Mouse (Mus musculus) A20 (cell line): ENCODE results near the gene Rnh1.

Experiments
- DNase-seq: peaks from one replicate; pipeline ENCODE4 v3.0.0-alpha.2; 2011; ENCODE audit warnings: low read depth, low spot score

Gene Rnh1

GRCm38 (mm10) chr7:141205504-141205903 lies 32.8 kb upstream of the Rnh1 start:
- DNase-seq, result no peak

DNA sequence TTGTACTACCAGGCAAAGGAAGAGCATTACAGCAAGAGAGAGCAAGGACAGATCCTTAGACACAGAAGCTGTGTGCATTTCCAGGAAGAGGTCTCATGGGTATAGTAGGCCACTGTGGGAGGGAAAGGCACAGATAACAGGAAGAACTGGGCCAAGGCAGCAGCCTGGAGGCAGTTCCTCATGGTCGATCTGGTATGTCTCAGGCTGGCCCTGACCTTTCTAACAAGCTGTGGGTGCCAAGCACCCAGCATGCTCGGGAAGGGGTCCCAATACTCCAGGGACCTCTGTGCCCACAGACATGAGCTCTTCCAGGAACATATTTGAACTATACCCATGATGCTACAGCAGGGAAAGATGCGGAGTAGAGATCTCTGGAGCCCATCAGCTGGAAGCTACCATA lies 31.9 kb upstream of the Rnh1 start:
- DNase-seq, result no peak

DNA sequence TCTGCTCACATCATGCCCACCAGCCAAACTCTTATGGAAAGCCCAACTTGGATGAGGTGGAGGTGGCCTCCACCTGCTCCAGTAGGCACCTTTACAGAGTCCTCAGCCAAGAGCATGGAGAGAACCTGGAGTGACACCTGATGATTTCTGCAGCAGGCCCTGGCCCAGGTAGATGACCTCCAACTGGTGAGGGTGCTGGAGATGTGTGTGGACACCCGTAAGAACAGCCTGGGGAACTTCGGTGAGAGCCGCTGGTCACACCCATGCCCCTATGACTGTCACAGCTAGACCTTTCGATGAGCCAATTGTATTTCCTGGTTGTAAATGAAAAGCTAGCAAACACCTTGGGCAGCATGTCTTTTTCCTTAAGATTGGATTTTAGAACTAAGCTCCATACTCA lies 25.5 kb upstream of the Rnh1 start:
- DNase-seq, result no peak

DNA sequence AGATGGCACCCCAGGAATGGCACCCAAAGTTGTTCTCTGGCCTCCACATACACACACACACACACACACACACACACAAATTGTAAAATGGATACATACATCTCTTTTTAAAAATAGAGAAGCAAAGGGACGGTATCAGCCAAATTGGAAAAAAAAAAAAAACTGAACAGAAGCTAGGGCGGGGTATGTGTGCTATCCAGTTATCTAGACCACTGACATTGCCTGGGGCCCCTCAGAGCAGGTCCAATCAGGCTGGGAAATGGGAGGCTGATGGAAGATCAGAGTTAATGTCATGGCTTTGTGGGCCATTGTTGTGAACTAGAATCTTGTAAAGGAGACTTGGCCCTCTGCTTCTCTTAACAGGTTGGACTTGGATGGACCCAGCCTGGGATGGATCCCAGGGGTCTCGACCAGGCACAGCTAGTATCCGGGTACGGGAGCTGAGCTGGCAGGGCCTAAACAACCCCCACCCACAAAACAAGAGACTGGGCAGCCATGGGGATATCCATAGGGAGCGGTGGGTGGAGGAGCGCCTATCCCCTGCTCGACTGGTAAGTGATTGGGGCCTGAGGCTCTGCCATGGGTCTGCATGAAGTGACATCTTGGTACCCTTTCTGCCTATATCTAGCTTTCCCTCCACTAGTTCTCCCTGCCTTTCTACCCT lies 24.1 kb upstream of the Rnh1 start:
- no peak for DNase-seq

- no peak for DNase-seq
Measured at GRCm38 (mm10) chr7:141195754-141196153, 23.1 kb upstream of the Rnh1 start.

DNA sequence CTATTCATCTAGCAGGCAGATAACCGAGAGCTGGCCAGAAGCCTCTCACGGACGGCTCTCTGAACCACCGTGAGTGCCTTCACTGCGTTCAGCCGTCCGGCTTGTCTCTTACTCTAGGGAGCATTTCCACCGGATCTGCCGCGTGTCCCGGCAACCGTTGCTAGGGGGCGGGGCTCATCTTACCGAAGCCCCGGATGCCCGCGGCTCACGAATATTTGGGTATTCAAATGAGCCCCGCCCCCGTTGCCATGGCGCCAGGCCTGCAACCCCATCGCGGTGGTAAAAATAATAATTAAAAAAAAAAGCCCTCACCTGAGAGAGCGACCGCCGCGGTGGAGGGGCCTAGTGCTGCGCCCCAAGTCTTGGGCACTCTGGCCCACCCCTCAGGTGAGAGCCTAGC lies 22.2 kb upstream of the Rnh1 start:
- DNase-seq, result peak; percentile 98

- DNase-seq, result no peak
Measured at GRCm38 (mm10) chr7:141194409-141194808, 21.8 kb upstream of the Rnh1 start.

DNA sequence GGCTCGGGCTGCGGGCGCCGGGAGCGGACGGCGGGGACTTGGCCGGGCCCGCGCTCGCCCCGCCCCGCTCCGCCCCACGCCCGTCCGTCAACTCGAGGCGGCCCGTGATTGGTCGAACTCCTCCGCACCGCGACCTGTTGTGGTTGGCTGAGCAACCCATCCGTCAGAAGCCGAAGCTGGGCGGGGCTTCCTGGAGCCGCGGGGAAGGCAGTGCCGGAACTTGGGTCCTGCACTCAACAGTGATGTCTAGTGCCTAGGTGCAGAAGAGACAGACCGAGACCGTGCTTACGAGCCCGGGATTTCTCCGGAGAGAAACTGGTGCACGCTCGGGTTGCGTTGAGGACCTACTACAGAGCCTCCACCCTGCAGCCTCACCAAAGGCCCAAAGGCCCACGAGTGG lies 21.3 kb upstream of the Rnh1 start, which contains the start of the genes Hras and Lrrc56:
Gene Hras (minus strand): TSS at position 58 of the 400 bp plus-strand sequence.
Gene Lrrc56 (plus strand): TSS at position 210 of the 400 bp plus-strand sequence.
- peak; percentile 99 for DNase-seq

GRCm38 (mm10) chr7:141193348-141193856 lies 20.7 kb upstream of the Rnh1 start:
- peak; percentile 69 for DNase-seq

DNA sequence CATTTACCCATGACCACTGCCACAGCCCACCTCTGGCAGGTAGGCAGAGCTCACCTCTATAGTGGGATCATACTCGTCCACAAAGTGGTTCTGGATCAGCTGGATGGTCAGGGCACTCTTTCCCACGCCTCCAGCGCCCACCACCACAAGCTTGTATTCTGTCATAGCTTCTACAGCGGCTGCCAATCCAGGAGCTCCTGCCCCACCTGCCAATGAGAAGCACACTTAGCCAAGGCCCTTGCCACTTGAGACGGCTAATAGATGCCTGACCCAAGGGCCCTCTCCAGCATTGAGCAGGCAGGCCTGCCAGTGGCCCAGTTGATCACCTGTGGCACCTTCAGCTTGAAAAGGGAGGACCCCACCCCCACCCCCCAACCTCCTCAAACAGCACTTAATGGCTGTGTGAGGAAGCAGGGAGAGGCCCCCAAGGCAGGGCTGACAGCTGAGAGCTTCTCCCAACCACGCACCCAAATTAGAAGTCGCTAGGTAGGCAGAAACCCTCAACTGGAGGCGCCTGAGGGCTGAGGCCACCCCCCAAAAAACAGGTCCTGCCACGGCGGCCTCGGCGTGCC lies 20.2 kb upstream of the Rnh1 start:
- DNase-seq, result no peak

DNA sequence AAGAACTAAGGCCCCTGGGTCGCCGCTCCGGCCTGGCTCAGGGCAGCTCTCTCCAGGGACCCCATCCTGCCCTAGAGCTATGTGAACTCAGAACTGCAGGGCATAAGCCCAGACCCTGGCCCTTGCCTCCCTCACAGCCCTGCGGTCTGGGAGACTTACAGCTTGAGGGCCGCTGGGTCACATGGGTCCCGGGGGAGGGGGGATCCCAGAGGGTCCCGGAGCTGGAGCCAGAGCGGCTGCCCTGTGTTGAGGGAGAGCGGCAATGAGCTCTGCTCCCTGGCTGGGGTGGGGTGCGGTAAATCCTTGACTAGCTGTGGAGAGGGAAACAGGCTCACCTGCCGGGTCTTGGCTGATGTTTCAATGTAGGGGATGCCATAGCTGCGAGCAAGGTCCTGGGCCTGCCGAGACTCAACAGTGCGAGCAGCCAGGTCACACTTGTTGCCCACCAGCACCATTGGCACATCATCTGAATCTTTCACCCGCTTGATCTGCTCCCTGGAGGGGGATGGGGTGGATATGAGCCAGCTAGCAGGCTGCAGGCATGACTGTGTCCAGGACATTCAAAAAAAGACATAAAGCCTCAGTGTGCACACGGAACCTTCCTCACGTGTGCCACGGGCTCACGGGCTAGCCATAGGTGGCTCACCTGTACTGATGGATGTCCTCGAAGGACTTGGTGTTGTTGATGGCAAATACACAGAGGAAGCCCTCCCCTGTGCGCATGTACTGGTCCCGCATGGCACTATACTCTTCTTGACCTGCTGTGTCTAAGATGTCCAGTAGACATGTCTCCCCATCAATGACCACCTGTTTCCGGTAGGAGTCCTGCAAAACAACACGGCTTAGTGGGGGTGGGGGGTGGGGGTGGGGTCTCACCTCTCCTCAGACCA lies 19.4 kb upstream of the Rnh1 start:
- no peak for DNase-seq

DNA sequence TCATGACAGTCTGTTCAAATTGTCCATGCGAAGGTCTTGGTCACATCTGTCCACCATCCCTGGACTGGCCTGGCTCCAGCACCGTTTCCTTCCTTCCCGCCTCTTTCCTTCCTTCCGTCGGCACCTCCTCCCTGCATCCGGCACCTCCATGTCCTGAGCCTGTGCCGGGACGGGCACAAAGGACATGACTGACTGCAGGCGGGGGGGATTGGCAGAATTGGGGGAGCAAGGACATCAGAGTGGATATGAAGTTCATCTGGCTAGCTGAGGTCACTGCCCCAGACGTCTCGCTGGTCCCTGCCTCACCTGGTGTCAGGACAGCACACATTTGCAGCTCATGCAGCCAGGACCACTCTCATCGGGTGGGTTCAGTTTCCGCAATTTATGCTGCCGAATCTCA lies 18.4 kb upstream of the Rnh1 start:
- no peak for DNase-seq

- DNase-seq, result no peak
Measured at GRCm38 (mm10) chr7:141190220-141190619, 17.6 kb upstream of the Rnh1 start.

- no peak for DNase-seq
Measured at GRCm38 (mm10) chr7:141188733-141189132, 16.1 kb upstream of the Rnh1 start.

- no peak for DNase-seq
Measured at GRCm38 (mm10) chr7:141188194-141188593, 15.5 kb upstream of the Rnh1 start.

- peak; percentile 88 for DNase-seq
Measured at GRCm38 (mm10) chr7:141176173-141176572, 3.5 kb upstream of the Rnh1 start.

GRCm38 (mm10) chr7:141175068-141175467 lies 2.4 kb upstream of the Rnh1 start:
- DNase-seq, result peak; percentile 40

DNA sequence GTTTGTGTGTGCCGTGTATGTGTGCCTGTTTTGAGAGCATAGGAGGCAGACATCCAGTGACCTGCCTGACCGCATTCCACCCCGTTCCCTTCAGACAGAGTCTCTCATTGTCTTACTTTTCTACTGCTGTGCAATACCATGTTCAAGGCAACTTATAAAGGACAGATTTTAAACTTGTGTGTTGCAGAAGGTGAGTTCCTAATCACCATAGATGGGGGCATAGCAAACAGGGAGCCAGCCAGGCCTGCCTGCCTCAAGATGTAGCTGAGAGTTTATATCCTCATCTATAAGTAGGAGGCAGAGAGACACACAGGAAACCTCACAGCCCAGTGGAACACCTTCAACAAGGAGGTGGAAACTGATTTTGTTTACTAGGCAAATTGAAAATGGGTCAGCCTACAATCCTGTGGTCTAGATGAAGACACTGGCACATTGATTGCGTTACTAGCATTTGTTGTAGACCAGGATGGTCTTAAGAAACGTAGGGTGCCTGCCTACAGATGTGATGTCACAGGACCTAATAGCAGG lies 730 bp upstream of the Rnh1 start:
- no peak for DNase-seq

DNA sequence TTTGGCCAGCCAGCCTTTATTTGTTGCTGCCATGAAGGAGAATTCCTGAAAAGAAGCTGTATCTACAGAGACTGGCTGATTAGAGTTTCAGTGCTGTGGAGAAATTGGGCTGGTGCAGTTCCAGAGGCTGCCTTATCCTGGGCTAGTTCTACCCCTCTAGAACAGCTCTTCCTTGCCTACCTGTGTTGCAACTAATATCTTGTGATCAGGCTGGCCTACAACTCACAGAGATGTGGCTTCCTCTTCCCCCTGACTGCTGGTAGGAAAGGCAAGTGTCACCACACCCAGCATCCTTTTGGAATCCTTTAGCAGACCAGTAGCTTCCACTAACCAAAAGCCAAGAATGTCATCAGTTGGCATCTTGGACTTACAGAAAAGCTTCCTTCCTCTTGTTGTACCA lies 2.8 kb downstream of the Rnh1 start:
- DNase-seq, result no peak

- DNase-seq, result no peak
Measured at GRCm38 (mm10) chr7:141169300-141169699, 3.4 kb downstream of the Rnh1 start.

- DNase-seq, result peak; percentile 92
Measured at GRCm38 (mm10) chr7:141168518-141168953, 4.1 kb downstream of the Rnh1 start.
